Mouse (Mus musculus): ENCODE data around the gene Inppl1. TPM values are rescaled to one million over a fixed set of nuclear protein-coding genes. Genes with fewer than 3 reads are reported as not detected.

Gene Inppl1
- polyA plus RNA-seq, 1 experiment = 241 TPM

DNA sequence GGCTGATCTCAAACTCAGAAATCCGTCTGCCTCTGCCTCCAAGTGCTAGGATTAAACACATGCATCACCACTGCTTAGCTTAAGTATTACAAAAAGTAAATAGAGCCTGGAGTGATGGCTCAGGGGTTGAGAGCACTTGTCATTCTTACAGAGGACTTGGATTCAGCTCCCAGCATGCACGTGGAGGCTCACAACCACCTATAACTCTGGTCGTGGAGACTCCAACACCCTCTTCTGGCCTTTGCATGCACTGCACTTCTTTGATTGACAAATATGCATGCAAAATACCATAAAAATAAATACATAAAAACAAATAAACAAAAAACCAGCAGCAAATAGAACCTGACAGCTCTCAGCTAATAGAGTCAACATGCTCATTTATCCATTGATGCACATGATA lies 24.3 kb upstream of the Inppl1 start:
- Histone ChIP-seq H3K4me2 (ENCODE audit: low read depth) (no peak overlapping the region), H3ac (ENCODE audit: control insufficient read depth, insufficient read length) (no peak overlapping the region), H3K27me3 (ENCODE audit: control insufficient read depth, insufficient read depth, insufficient read length) (no peaks in the 10 kb centered on the region), H3K4me3 (no peak overlapping the region), H3K79me2 (ENCODE audit: control insufficient read depth, insufficient read depth) (no peaks in the 10 kb centered on the region), H3K36me3 (ENCODE audit: control insufficient read depth, insufficient read depth) (no peaks in the 10 kb centered on the region)
- no peak for TF ChIP-seq MAX (IDR thresholded peaks at IDR 0.05; ENCODE audit: low read depth)
- TF ChIP-seq E2F4 (IDR thresholded peaks at IDR 0.05; ENCODE audit: insufficient read depth) = no peak
- TF ChIP-seq POLR2AphosphoS2 (IDR thresholded peaks at IDR 0.05; ENCODE audit: insufficient read length, low read depth) = no peak
- TF ChIP-seq POLR2A (IDR thresholded peaks at IDR 0.05; ENCODE audit: insufficient read length, low read depth) = no peak
- no peak for TF ChIP-seq MYOG (IDR thresholded peaks at IDR 0.05; ENCODE audit: control insufficient read depth in 1 of 3, insufficient read depth in 1 of 3, insufficient read length in 2 of 3, low read depth in 2 of 3)
- TF ChIP-seq MYOD1 (IDR thresholded peaks at IDR 0.05; ENCODE audit: control insufficient read depth in 1 of 3, insufficient read length in 2 of 3, low read depth in 2 of 3) = no peak
- no peak for TF ChIP-seq USF1 (IDR thresholded peaks at IDR 0.05; ENCODE audit: low read depth)
- no peak for TF ChIP-seq REST (IDR thresholded peaks at IDR 0.05; ENCODE audit: insufficient read depth, insufficient read length)
- no peak for TF ChIP-seq TCF3 (IDR thresholded peaks at IDR 0.05; ENCODE audit: insufficient read length, low read depth)
- TF ChIP-seq CEBPB (IDR thresholded peaks at IDR 0.05; ENCODE audit: insufficient read depth, poor library complexity, severe bottlenecking) = no peak
- TF ChIP-seq TCF12 (IDR thresholded peaks at IDR 0.05; ENCODE audit: insufficient read depth, poor library complexity, severe bottlenecking) = no peak
- no peak for TF ChIP-seq SRF (IDR thresholded peaks at IDR 0.05; ENCODE audit: control insufficient read depth, insufficient read length, low read depth)

DNA sequence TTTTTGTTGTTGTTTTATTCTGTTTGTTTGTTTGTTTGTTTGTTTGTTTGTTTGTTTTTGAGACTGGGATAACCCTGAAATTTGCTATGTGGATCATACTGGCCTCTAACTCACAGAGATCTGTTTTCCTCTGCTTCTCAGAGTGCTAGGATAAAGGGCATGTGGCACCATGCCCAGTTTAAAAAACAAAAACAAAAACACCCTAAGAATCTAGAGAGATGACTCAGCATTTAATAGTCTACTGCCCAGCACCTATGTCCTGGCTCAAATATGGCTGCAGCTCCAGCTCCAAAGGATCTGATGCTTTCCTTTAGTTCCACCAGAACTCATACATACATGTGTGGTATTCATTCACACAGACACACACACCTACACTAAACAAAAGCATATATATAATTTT lies 22.9 kb upstream of the Inppl1 start:
- no peaks in the 10 kb centered on the region for H3K27me3 ChIP-seq (ENCODE audit: control insufficient read depth, insufficient read depth, insufficient read length)
- TF ChIP-seq CEBPB (IDR thresholded peaks at IDR 0.05; ENCODE audit: insufficient read depth, poor library complexity, severe bottlenecking) = no peak
- no peak for TF ChIP-seq MYOD1 (IDR thresholded peaks at IDR 0.05; ENCODE audit: control insufficient read depth in 1 of 3, insufficient read length in 2 of 3, low read depth in 2 of 3)
- TF ChIP-seq SRF (IDR thresholded peaks at IDR 0.05; ENCODE audit: control insufficient read depth, insufficient read length, low read depth) = no peak
- TF ChIP-seq POLR2AphosphoS2 (IDR thresholded peaks at IDR 0.05; ENCODE audit: insufficient read length, low read depth) = no peak
- no peak for TF ChIP-seq E2F4 (IDR thresholded peaks at IDR 0.05; ENCODE audit: insufficient read depth)
- no peak for TF ChIP-seq MYOG (IDR thresholded peaks at IDR 0.05; ENCODE audit: control insufficient read depth in 1 of 3, insufficient read depth in 1 of 3, insufficient read length in 2 of 3, low read depth in 2 of 3)
- no peak for TF ChIP-seq USF1 (IDR thresholded peaks at IDR 0.05; ENCODE audit: low read depth)
- TF ChIP-seq TCF3 (IDR thresholded peaks at IDR 0.05; ENCODE audit: insufficient read length, low read depth) = no peak
- no peak for TF ChIP-seq POLR2A (IDR thresholded peaks at IDR 0.05; ENCODE audit: insufficient read length, low read depth)
- no peak for TF ChIP-seq TCF12 (IDR thresholded peaks at IDR 0.05; ENCODE audit: insufficient read depth, poor library complexity, severe bottlenecking)
- TF ChIP-seq MAX (IDR thresholded peaks at IDR 0.05; ENCODE audit: low read depth) = no peak
- no peak for TF ChIP-seq REST (IDR thresholded peaks at IDR 0.05; ENCODE audit: insufficient read depth, insufficient read length)
- no peak overlapping the region for H3K4me3 ChIP-seq
- H3ac ChIP-seq (ENCODE audit: control insufficient read depth, insufficient read length) = no peak overlapping the region
- no peak overlapping the region for H3K4me2 ChIP-seq (ENCODE audit: low read depth)
- no peaks in the 10 kb centered on the region for H3K79me2 ChIP-seq (ENCODE audit: control insufficient read depth, insufficient read depth)
- H3K36me3 ChIP-seq (ENCODE audit: control insufficient read depth, insufficient read depth) = no peaks in the 10 kb centered on the region

DNA sequence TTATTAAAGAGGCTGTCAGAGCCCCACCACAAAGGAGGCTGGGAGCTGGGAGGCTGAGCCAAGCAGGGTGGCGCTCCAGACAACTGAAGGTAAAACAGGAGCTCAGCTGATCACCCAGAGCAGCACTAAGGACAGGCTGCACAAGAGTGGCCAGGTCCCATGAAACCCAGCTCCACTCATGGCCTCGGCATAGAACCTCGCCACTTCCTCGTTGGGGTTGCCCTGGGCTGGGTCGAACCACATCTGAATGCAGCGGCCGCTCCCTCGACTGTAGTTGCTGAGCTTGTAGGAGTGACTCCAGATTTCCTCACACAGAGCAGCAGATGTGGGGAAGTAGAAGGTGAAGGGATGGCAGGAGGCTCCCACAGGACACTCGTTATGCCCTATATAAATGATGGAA lies 20.3 kb upstream of the Inppl1 start:
- Histone ChIP-seq H3K36me3 (ENCODE audit: control insufficient read depth, insufficient read depth) (no peaks in the 10 kb centered on the region), H3ac (ENCODE audit: control insufficient read depth, insufficient read length) (no peak overlapping the region), H3K79me2 (ENCODE audit: control insufficient read depth, insufficient read depth) (no peaks in the 10 kb centered on the region), H3K4me3 (no peak overlapping the region), H3K4me2 (ENCODE audit: low read depth) (peak overlapping the region; percentile 32), H3K27me3 (ENCODE audit: control insufficient read depth, insufficient read depth, insufficient read length) (no peaks in the 10 kb centered on the region)
- TF ChIP-seq POLR2A (IDR thresholded peaks at IDR 0.05; ENCODE audit: insufficient read length, low read depth) (no peak), SRF (IDR thresholded peaks at IDR 0.05; ENCODE audit: control insufficient read depth, insufficient read length, low read depth) (no peak), TCF3 (IDR thresholded peaks at IDR 0.05; ENCODE audit: insufficient read length, low read depth) (no peak), USF1 (IDR thresholded peaks at IDR 0.05; ENCODE audit: low read depth) (no peak), MYOG (IDR thresholded peaks at IDR 0.05; ENCODE audit: control insufficient read depth in 1 of 3, insufficient read depth in 1 of 3, insufficient read length in 2 of 3, low read depth in 2 of 3) (no peak), CEBPB (IDR thresholded peaks at IDR 0.05; ENCODE audit: insufficient read depth, poor library complexity, severe bottlenecking) (no peak), MAX (IDR thresholded peaks at IDR 0.05; ENCODE audit: low read depth) (no peak), E2F4 (IDR thresholded peaks at IDR 0.05; ENCODE audit: insufficient read depth) (no peak), REST (IDR thresholded peaks at IDR 0.05; ENCODE audit: insufficient read depth, insufficient read length) (no peak), POLR2AphosphoS2 (IDR thresholded peaks at IDR 0.05; ENCODE audit: insufficient read length, low read depth) (no peak), TCF12 (IDR thresholded peaks at IDR 0.05; ENCODE audit: insufficient read depth, poor library complexity, severe bottlenecking) (no peak), MYOD1 (IDR thresholded peaks at IDR 0.05; ENCODE audit: control insufficient read depth in 1 of 3, insufficient read length in 2 of 3, low read depth in 2 of 3) (no peak)

DNA sequence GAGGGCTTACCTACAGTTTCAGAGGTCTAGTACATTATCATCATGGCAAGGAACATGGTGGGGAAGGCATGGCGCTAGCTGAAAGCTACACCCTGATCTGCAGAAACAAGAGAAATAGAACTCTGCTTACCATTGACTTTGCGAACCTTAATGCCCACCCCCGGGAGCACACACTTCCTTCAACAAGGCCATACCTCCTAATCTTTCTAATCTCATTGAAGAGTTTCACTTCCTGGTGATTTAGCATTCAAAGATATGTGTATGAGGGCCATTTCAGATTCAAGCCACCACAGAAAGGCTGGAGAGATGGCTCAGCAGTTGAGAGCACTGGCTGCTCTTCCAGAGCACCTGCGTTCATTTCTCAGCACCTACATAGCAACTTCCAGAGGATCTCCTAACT lies 19.1 kb upstream of the Inppl1 start, which contains the start of gene Folr2:
Folr2 (minus strand) TSS at position 101 of the 400 bp plus-strand sequence.
- H3K27me3 ChIP-seq (ENCODE audit: control insufficient read depth, insufficient read depth, insufficient read length) = no peaks in the 10 kb centered on the region
- no peak within 1 kb of the TSS for H3K4me3 ChIP-seq
- no peaks in the 10 kb centered on the region for H3K36me3 ChIP-seq (ENCODE audit: control insufficient read depth, insufficient read depth)
- no peaks in the 10 kb centered on the region for H3K79me2 ChIP-seq (ENCODE audit: control insufficient read depth, insufficient read depth)
- TF ChIP-seq MAX (IDR thresholded peaks at IDR 0.05; ENCODE audit: low read depth) (no peak), CEBPB (IDR thresholded peaks at IDR 0.05; ENCODE audit: insufficient read depth, poor library complexity, severe bottlenecking) (no peak), TCF3 (IDR thresholded peaks at IDR 0.05; ENCODE audit: insufficient read length, low read depth) (no peak), POLR2AphosphoS2 (IDR thresholded peaks at IDR 0.05; ENCODE audit: insufficient read length, low read depth) (no peak), SRF (IDR thresholded peaks at IDR 0.05; ENCODE audit: control insufficient read depth, insufficient read length, low read depth) (no peak)
- no peak within 1 kb of the TSS for H3ac ChIP-seq (ENCODE audit: control insufficient read depth, insufficient read length)
- H3K4me2 ChIP-seq (ENCODE audit: low read depth) = no peak within 1 kb of the TSS

DNA sequence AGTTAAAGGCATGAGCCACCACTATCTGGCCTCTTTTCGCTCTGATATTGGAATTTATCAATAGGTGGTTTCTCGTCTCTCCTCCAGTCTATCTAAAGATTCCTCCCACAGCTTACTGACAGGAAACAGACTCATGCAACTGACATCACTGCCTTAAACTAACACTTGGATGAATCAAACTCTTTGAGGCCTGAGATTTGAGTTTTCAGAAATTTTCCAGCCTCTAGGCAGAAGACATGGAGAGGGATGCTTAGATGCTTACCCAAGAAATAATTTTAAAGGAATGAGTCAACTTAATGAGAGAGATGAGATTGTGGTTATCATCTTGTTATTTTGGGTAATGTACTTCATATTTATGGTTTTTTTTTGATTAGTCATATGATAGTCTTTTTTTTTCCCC lies 15.8 kb upstream of the Inppl1 start:
- Histone ChIP-seq H3K79me2 (ENCODE audit: control insufficient read depth, insufficient read depth) (no peaks in the 10 kb centered on the region), H3K36me3 (ENCODE audit: control insufficient read depth, insufficient read depth) (no peaks in the 10 kb centered on the region), H3K4me3 (no peak overlapping the region), H3K27me3 (ENCODE audit: control insufficient read depth, insufficient read depth, insufficient read length) (no peaks in the 10 kb centered on the region), H3K4me2 (ENCODE audit: low read depth) (peak overlapping the region; percentile 55), H3ac (ENCODE audit: control insufficient read depth, insufficient read length) (no peak overlapping the region)
- TF ChIP-seq REST (IDR thresholded peaks at IDR 0.05; ENCODE audit: insufficient read depth, insufficient read length) = no peak
- no peak for TF ChIP-seq MYOD1 (IDR thresholded peaks at IDR 0.05; ENCODE audit: control insufficient read depth in 1 of 3, insufficient read length in 2 of 3, low read depth in 2 of 3)
- no peak for TF ChIP-seq POLR2AphosphoS2 (IDR thresholded peaks at IDR 0.05; ENCODE audit: insufficient read length, low read depth)
- TF ChIP-seq USF1 (IDR thresholded peaks at IDR 0.05; ENCODE audit: low read depth) = no peak
- no peak for TF ChIP-seq E2F4 (IDR thresholded peaks at IDR 0.05; ENCODE audit: insufficient read depth)

Measured in myocyte (in vitro differentiated cells).